ENCODE assay signal across 10 mouse cellular contexts in genomic region chr10:120744441-120745137, GRCm38 (mm10).
DNase-seq lines count a peak whose midpoint lies in the region; ATAC-seq lines count a peak whose summit lies in the region.
"Had no signal": no experiment of that assay in that cellular context is flagged by ENCODE, and none has a peak within 500 bp of the region (broad histone marks: within the 10 kb centered on the region; RNA-seq: fewer than 3 reads in every experiment).

No protein-coding gene starts in this region.

- intact Hi-C loops in heart, postnatal 10 days (cut with DNase I) = no loop called here

- ATAC-seq in heart, embryonic 12.5 days (ENCODE audit: insufficient number of reproducible peaks, low FRiP score) = no peak; the same call in 1 of the 2 replicates
- peak; percentile 59; the same call in 1 of the 2 replicates for ATAC-seq in midbrain, embryonic 16.5 days

- peak overlapping the region; percentile 70 for H3K9ac ChIP-seq in heart, embryonic 12.5 days
- H3K9ac ChIP-seq in midbrain, embryonic 16.5 days (ENCODE audit: low read depth, low read length) = peak overlapping the region; percentile 51

- H3K4me3 ChIP-seq in heart, embryonic 12.5 days = peak overlapping the region; percentile 35
- peak overlapping the region; percentile 36 for H3K4me3 ChIP-seq in midbrain, embryonic 16.5 days (ENCODE audit: low read depth, low read length)
- H3K4me3 ChIP-seq: erythroblast, embryonic 14.5 days had no signal

- no peaks in the 10 kb centered on the region for H3K27me3 ChIP-seq in heart, embryonic 12.5 days (replicated peaks)
- H3K27me3 ChIP-seq in midbrain, embryonic 16.5 days (ENCODE audit: control insufficient read depth, insufficient read depth, low read depth, low read length) = peaks cover 2% of the 10 kb centered on the region; the same call in 1 of the 2 replicates
- H3K27me3 ChIP-seq: CH12.LX had no signal

- H3K36me3 ChIP-seq in heart, embryonic 12.5 days = no peaks in the 10 kb centered on the region
- no peaks in the 10 kb centered on the region for H3K36me3 ChIP-seq in midbrain, embryonic 16.5 days (ENCODE audit: control insufficient read depth, insufficient read depth, low read length)

- H3K27ac ChIP-seq in heart, embryonic 12.5 days (ENCODE audit: poor library complexity, severe bottlenecking) = peak overlapping the region; percentile 33
- no peak overlapping the region for H3K27ac ChIP-seq in midbrain, embryonic 16.5 days (ENCODE audit: low read length)

- WGBS in heart, embryonic 12.5 days = 4% methylated on average over 14 of the region's 15 CpGs
- 1% methylated on average over 15 of the region's 15 CpGs for WGBS in midbrain, embryonic 16.5 days

- H3K9me3 ChIP-seq in heart, embryonic 12.5 days (replicated peaks) = no peaks in the 10 kb centered on the region
- H3K9me3 ChIP-seq in midbrain, embryonic 16.5 days (replicated peaks; ENCODE audit: control insufficient read depth, low read length, poor library complexity, severe bottlenecking) = no peaks in the 10 kb centered on the region

- H3K4me1 ChIP-seq in heart, embryonic 12.5 days (replicated peaks) = peaks cover 19% of the 10 kb centered on the region
- H3K4me1 ChIP-seq in midbrain, embryonic 16.5 days (ENCODE audit: control insufficient read depth, insufficient read depth, low read length) = peaks cover 8% of the 10 kb centered on the region

- no peak for DNase-seq in heart, postnatal 10 days
- DNase-seq in embryo, embryonic 10.5 days (ENCODE audit: low spot score) = peak; percentile 85
- DNase-seq in induced T-regulatory cell, adult 2 months (ENCODE audit: low read depth) = peak; percentile 24
- no peak for DNase-seq in cerebellum, adult 9-10 months
- DNase-seq in cerebellum, postnatal 36 days = no peak
- no peak for DNase-seq in thymus, postnatal 4 days

- H3K4me2 ChIP-seq in heart, embryonic 12.5 days = peak overlapping the region; percentile 77
- peak overlapping the region; percentile 78 for H3K4me2 ChIP-seq in midbrain, embryonic 16.5 days (ENCODE audit: low read length)

Comparison
In these comparisons a context has a peak if more than half of its experiments do, and no peak if none do; other contexts are left out.
1. DNase-seq: peak in embryo, embryonic 10.5 days (single experiment) and induced T-regulatory cell, adult 2 months (single experiment); none in heart, postnatal 10 days (0 of 2), cerebellum, adult 9-10 months (single experiment), cerebellum, postnatal 36 days (0 of 2) and thymus, postnatal 4 days (single experiment).